Mouse (Mus musculus): ENCODE results near the gene Cpeb4.

DNA sequence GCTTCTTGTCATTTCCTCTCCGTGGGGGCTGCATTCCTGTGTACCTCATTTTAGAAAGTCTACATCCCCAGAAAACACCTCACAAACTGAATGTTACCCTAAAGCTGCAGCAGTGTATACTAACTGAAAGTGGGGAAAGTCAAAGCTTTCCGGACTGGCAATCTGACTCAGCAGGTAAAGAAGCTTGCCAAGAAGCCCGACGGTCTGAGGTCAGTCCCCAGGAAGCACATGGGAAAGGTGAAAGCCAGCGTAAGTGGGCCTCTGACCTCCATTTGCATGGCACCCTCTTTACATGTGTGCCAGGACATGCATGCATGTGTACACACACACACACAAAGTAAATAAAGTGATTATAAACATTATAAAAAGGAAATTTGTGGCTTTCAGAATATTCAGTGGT lies 103.7 kb downstream of the Cpeb4 start:
- TF ChIP-seq POLR2A (IDR thresholded peaks at IDR 0.05; ENCODE audit: low read depth, low read length) = no peak
- no peak for TF ChIP-seq CTCF (IDR thresholded peaks at IDR 0.05; ENCODE audit: extremely low read depth, insufficient read length, insufficient replicate concordance, low read depth, low read length)
